Mouse (Mus musculus): ENCODE data around the gene Slc25a22. TPM values are rescaled to one million over a fixed set of nuclear protein-coding genes. Genes with fewer than 3 reads are reported as not detected.
A peak's percentile ranks its signal among the peaks of the same experiment; 100 is the strongest.

The Slc25a22 gene
- 328 and 384 TPM in 2 replicates for polyA plus RNA-seq (2012; rRNA removed)

GRCm38 (mm10) chr7:141437178-141438120 is at the start of gene Slc25a22:
Gene Slc25a22 (minus strand): TSS chr7:141437892.
- peak within 1 kb of the TSS; percentile 99 for H3K27ac ChIP-seq (ENCODE audit: insufficient read depth, low read length)
- peak; percentile 87 to 92 for DNase-seq
- H3K4me1 ChIP-seq (ENCODE audit: control insufficient read depth, insufficient read depth, low read length): peaks cover 32% of the 10 kb centered on the region
- WGBS: 4% methylated on average over 53 of the region's 53 CpGs
- H3K4me3 ChIP-seq (replicated peaks; ENCODE audit: insufficient read depth, low read depth, low read length): peak within 1 kb of the TSS; percentile 98
- no peaks in the 10 kb centered on the region for H3K27me3 ChIP-seq (ENCODE audit: control insufficient read depth, insufficient read depth, low read length)
- peak; percentile 61; the same call in 1 of the 2 replicates for TF ChIP-seq CTCF (IDR thresholded peaks at IDR 0.05; ENCODE audit: borderline replicate concordance, insufficient read depth, low read depth, low read length)
- peak; percentile 74; the same call in 1 of the 2 replicates for TF ChIP-seq POLR2A (IDR thresholded peaks at IDR 0.05; ENCODE audit: borderline replicate concordance, insufficient read depth, low read length)

GRCm38 (mm10) chr7:141487141-141487540 is 49.4 kb upstream of the Slc25a22 start:
- H3K4me3 ChIP-seq (replicated peaks; ENCODE audit: insufficient read depth, low read depth, low read length): peak overlapping the region; percentile 16
- H3K27me3 ChIP-seq (ENCODE audit: control insufficient read depth, insufficient read depth, low read length): no peaks in the 10 kb centered on the region
- DNase-seq: peak in 1 of 2 experiments; percentile 42
- no peak for TF ChIP-seq POLR2A (IDR thresholded peaks at IDR 0.05; ENCODE audit: borderline replicate concordance, insufficient read depth, low read length)
- no peak for TF ChIP-seq CTCF (IDR thresholded peaks at IDR 0.05; ENCODE audit: borderline replicate concordance, insufficient read depth, low read depth, low read length)
- WGBS: 28% methylated on average over 7 of the region's 7 CpGs
- H3K4me1 ChIP-seq (ENCODE audit: control insufficient read depth, insufficient read depth, low read length): peaks cover 65% of the 10 kb centered on the region
- peak overlapping the region; percentile 87 for H3K27ac ChIP-seq (ENCODE audit: insufficient read depth, low read length)

- H3K27ac ChIP-seq (ENCODE audit: insufficient read depth, low read length): peak overlapping the region; percentile 87
- H3K4me3 ChIP-seq (replicated peaks; ENCODE audit: insufficient read depth, low read depth, low read length): peak overlapping the region; percentile 3
- 8% methylated on average over 1 of the region's 1 CpGs for WGBS
- peaks cover 56% of the 10 kb centered on the region for H3K4me1 ChIP-seq (ENCODE audit: control insufficient read depth, insufficient read depth, low read length)
- DNase-seq: no peak
- TF ChIP-seq CTCF (IDR thresholded peaks at IDR 0.05; ENCODE audit: borderline replicate concordance, insufficient read depth, low read depth, low read length): no peak
- no peak for TF ChIP-seq POLR2A (IDR thresholded peaks at IDR 0.05; ENCODE audit: borderline replicate concordance, insufficient read depth, low read length)
- H3K27me3 ChIP-seq (ENCODE audit: control insufficient read depth, insufficient read depth, low read length): no peaks in the 10 kb centered on the region
These were observed 48.5 kb upstream of the Slc25a22 start for GRCm38 (mm10) chr7:141486239-141486638.

GRCm38 (mm10) chr7:141485606-141486005 is 47.9 kb upstream of the Slc25a22 start:
- TF ChIP-seq CTCF (IDR thresholded peaks at IDR 0.05; ENCODE audit: borderline replicate concordance, insufficient read depth, low read depth, low read length) (no peak), POLR2A (IDR thresholded peaks at IDR 0.05; ENCODE audit: borderline replicate concordance, insufficient read depth, low read length) (no peak)
- H3K4me3 ChIP-seq (replicated peaks; ENCODE audit: insufficient read depth, low read depth, low read length): peak overlapping the region; percentile 5
- DNase-seq: peak; percentile 96 to 98
- peak overlapping the region; percentile 87 for H3K27ac ChIP-seq (ENCODE audit: insufficient read depth, low read length)
- peaks cover 52% of the 10 kb centered on the region for H3K4me1 ChIP-seq (ENCODE audit: control insufficient read depth, insufficient read depth, low read length)
- no peaks in the 10 kb centered on the region for H3K27me3 ChIP-seq (ENCODE audit: control insufficient read depth, insufficient read depth, low read length)
- WGBS: 6% methylated on average over 2 of the region's 2 CpGs

GRCm38 (mm10) chr7:141485186-141485585 is 47.5 kb upstream of the Slc25a22 start:
- H3K27ac ChIP-seq (ENCODE audit: insufficient read depth, low read length): peak overlapping the region; percentile 87
- 14% methylated on average over 2 of the region's 2 CpGs for WGBS
- H3K4me3 ChIP-seq (replicated peaks; ENCODE audit: insufficient read depth, low read depth, low read length): peak overlapping the region; percentile 82
- H3K4me1 ChIP-seq (ENCODE audit: control insufficient read depth, insufficient read depth, low read length): peaks cover 50% of the 10 kb centered on the region
- DNase-seq: no peak
- H3K27me3 ChIP-seq (ENCODE audit: control insufficient read depth, insufficient read depth, low read length): no peaks in the 10 kb centered on the region
- TF ChIP-seq POLR2A (IDR thresholded peaks at IDR 0.05; ENCODE audit: borderline replicate concordance, insufficient read depth, low read length): no peak
- TF ChIP-seq CTCF (IDR thresholded peaks at IDR 0.05; ENCODE audit: borderline replicate concordance, insufficient read depth, low read depth, low read length): no peak

- Histone ChIP-seq H3K4me3 (replicated peaks; ENCODE audit: insufficient read depth, low read depth, low read length) (peak overlapping the region; percentile 82), H3K27me3 (ENCODE audit: control insufficient read depth, insufficient read depth, low read length) (no peaks in the 10 kb centered on the region), H3K4me1 (ENCODE audit: control insufficient read depth, insufficient read depth, low read length) (peaks cover 43% of the 10 kb centered on the region), H3K27ac (ENCODE audit: insufficient read depth, low read length) (peak overlapping the region; percentile 87)
- DNase-seq: peak; percentile 70 to 72
- WGBS: 18% methylated on average over 5 of the region's 5 CpGs
- TF ChIP-seq CTCF (IDR thresholded peaks at IDR 0.05; ENCODE audit: borderline replicate concordance, insufficient read depth, low read depth, low read length) (no peak), POLR2A (IDR thresholded peaks at IDR 0.05; ENCODE audit: borderline replicate concordance, insufficient read depth, low read length) (peak; percentile 33; the same call in 1 of the 2 replicates)
These were observed 46.8 kb upstream of the Slc25a22 start for GRCm38 (mm10) chr7:141484186-141485120.

GRCm38 (mm10) chr7:141483114-141483653 is 45.5 kb upstream of the Slc25a22 start:
- H3K4me1 ChIP-seq (ENCODE audit: control insufficient read depth, insufficient read depth, low read length): peaks cover 37% of the 10 kb centered on the region
- H3K27me3 ChIP-seq (ENCODE audit: control insufficient read depth, insufficient read depth, low read length): no peaks in the 10 kb centered on the region
- DNase-seq: peak in 1 of 2 experiments; percentile 53
- WGBS: 9% methylated on average over 6 of the region's 6 CpGs
- no peak for TF ChIP-seq POLR2A (IDR thresholded peaks at IDR 0.05; ENCODE audit: borderline replicate concordance, insufficient read depth, low read length)
- no peak for TF ChIP-seq CTCF (IDR thresholded peaks at IDR 0.05; ENCODE audit: borderline replicate concordance, insufficient read depth, low read depth, low read length)
- H3K27ac ChIP-seq (ENCODE audit: insufficient read depth, low read length): peak overlapping the region; percentile 87
- peak overlapping the region; percentile 82 for H3K4me3 ChIP-seq (replicated peaks; ENCODE audit: insufficient read depth, low read depth, low read length)

All from cerebellum, adult 2 months (tissue).